Mouse (Mus musculus) mouse embryonic stem cell (cell line): ENCODE data around the gene Kdelr1.

Experiments used
- in situ Hi-C, 2 experiments: fragments of 300-500 bp; cut with MboI; formaldehyde crosslinking; loops; 1 replicate in 1 of 2; 3 replicates in 1 of 2; pipeline ENCODE4 v1.14.3; 2019 to 2020; ENCODE audit warnings: low sequenced_read_pairs in 2 of 2, low pct_unique_long_range_greater_than_20kb in 1 of 2, mixed read lengths in 1 of 2; ENCODE audit not compliant: unreplicated experiment in 1 of 2

The Kdelr1 gene

DNA sequence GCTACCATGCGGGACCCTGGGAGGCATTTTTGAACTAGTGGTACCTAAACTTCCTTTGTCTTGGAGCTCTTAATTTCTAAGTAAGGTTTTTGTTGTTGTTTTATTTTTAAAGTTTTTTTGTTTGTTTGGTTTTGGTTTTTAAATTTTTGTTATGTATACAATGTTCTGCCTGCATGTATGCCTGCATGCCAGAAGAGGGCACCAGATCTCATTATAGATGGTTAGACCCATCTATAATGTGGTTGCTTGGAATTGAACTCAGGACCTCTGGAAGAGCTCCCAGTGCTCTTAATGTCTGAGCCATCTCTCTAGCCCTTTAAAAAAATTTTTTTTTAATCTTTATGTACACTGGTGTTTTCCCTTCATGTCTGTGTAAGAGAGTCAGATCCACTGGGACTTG is 57.1 kb downstream of the Kdelr1 start:
- in situ Hi-C loops = loop anchor here in 1 of 2 experiments (10.0 kb wide), 1 partner anchor 195 kb away; no protein-coding TSS in a partner anchor
